Mouse (Mus musculus) stomach, postnatal 0 days (tissue): ENCODE results near the gene Myrfl.

Experiments
- CTCF ChIP-seq: IDR thresholded peaks from 2 replicates; pipeline ENCODE4 v1.5.1; 2016; ENCODE audit warnings: antibody characterized with exemption, low read depth, mild to moderate bottlenecking, moderate library complexity
- EP300 ChIP-seq: optimal IDR thresholded peaks from 2 replicates; pipeline ENCODE3; 2016; ENCODE audit warnings: antibody characterized with exemption

DNA sequence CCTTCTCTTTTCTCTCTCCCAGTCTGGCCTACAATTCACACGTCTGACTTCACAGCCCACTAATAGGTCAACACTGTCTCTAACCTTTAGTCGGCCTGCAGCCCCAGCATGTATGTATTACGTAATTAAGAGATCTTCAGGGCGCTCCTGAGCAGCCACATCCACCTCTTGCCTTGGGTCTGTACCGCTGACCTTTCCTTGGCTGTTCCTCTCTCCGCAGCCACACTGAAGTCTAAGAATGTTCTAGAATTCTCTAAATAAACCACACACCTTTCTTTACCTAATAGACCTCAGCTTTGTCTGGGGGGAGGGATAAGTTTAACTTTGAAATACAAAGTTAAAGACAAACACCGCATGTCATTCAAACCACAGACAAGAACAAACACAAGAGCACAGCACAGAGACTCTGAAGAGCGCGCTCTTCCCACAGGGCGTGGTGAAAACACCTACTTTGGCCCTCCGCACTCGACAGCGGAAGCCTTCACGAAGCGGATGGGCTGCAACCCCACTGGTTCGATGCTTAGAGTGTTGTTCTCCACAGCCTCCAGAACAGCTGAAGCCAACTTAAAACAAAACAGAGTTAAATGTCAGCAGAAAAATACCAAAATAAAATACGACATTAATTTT, 17.0 kb upstream of the Myrfl start:
- TF ChIP-seq CTCF (no peak), EP300 (no peak)
